Mouse (Mus musculus) embryonic facial prominence, embryonic 15.5 days (tissue): ENCODE measurements around the gene Osbpl6. TPM values are rescaled to one million over a fixed set of nuclear protein-coding genes. Genes with fewer than 3 reads are reported as not detected.
A peak's percentile ranks its signal among the peaks of the same experiment; 100 is the strongest.

Experiments
- ATAC-seq: fragments of 200-750 bp; cut with Nextera tagmentation; 2 replicates; pipeline ENCODE4 v1.8.0; 2017; ENCODE audit warnings: low read depth, moderate TSS enrichment; ENCODE audit not compliant: insufficient number of reproducible peaks, low FRiP score, low TSS enrichment
- H3K27ac ChIP-seq: fragments of 300-500 bp; sonication (generic); replicated peaks from 2 replicates; pipeline ENCODE4 v1.5.1; 2015; ENCODE audit warnings: mild to moderate bottlenecking, inconsistent platforms
- H3K27me3 ChIP-seq: fragments of 300-500 bp; sonication (generic); 2 replicates; pipeline ENCODE4 v1.6.1; 2015; ENCODE audit warnings: inconsistent platforms
- H3K36me3 ChIP-seq: fragments of 300-500 bp; sonication (generic); 2 replicates; pipeline ENCODE4 v1.6.1; 2015; ENCODE audit warnings: mild to moderate bottlenecking, inconsistent platforms
- H3K4me1 ChIP-seq: fragments of 300-500 bp; sonication (generic); 2 replicates; pipeline ENCODE4 v1.6.1; 2015; ENCODE audit warnings: inconsistent platforms
- H3K4me2 ChIP-seq: fragments of 300-500 bp; sonication (generic); replicated peaks from 2 replicates; pipeline ENCODE4 v1.6.1; 2015; ENCODE audit warnings: mild to moderate bottlenecking, inconsistent platforms
- H3K4me3 ChIP-seq: fragments of 300-500 bp; sonication (generic); replicated peaks from 2 replicates; pipeline ENCODE4 v1.5.1; 2015; ENCODE audit warnings: mild to moderate bottlenecking, inconsistent platforms
- H3K9ac ChIP-seq: fragments of 300-500 bp; sonication (generic); 2 replicates; pipeline ENCODE4 v1.6.1; 2015; ENCODE audit warnings: inconsistent platforms
- H3K9me3 ChIP-seq: fragments of 300-500 bp; sonication (generic); replicated peaks from 2 replicates; pipeline ENCODE4 v1.6.1; 2016; ENCODE audit warnings: inconsistent platforms
- WGBS: fragments of 180-500 bp; shearing (Covaris S2); methylation state at CpG from one replicate; pipeline ENCODE4 v1.1.7; 2015; 5-methylcytosine and 5-hydroxymethylcytosine counted together
- polyA plus RNA-seq: library from polyadenylated mRNA; unstranded; fragments of >200 nt; fragmentation: Nextera tagmentation; extraction: Ambion mirVana; gene quantifications from 2 replicates; pipeline ENCODE4 v1.2.1, GENCODE M21; 2015

Osbpl6 gene
- polyA plus RNA-seq, 1 experiment from 2014 or later: 15.1 TPM

- no peak overlapping the region for H3K4me2 ChIP-seq
- peak; percentile 61 for ATAC-seq
- 48% methylated on average over 14 of the region's 14 CpGs for WGBS
- H3K4me3 ChIP-seq: no peak overlapping the region
- H3K27ac ChIP-seq: no peak overlapping the region
- no peaks in the 10 kb centered on the region for H3K36me3 ChIP-seq
- H3K4me1 ChIP-seq: peaks cover 7% of the 10 kb centered on the region; the same call in 1 of the 2 replicates
- H3K9me3 ChIP-seq: no peaks in the 10 kb centered on the region
- no peaks in the 10 kb centered on the region for H3K27me3 ChIP-seq
- H3K9ac ChIP-seq: no peak overlapping the region
Observed at GRCm38 (mm10) chr2:76532490-76533126, 126.3 kb downstream of the Osbpl6 start.

GRCm38 (mm10) chr2:76534932-76535331, 128.6 kb downstream of the Osbpl6 start:
- Histone ChIP-seq H3K27me3 (no peaks in the 10 kb centered on the region), H3K4me2 (no peak overlapping the region), H3K4me1 (peaks cover 12% of the 10 kb centered on the region; the same call in 1 of the 2 replicates), H3K36me3 (no peaks in the 10 kb centered on the region), H3K9me3 (no peaks in the 10 kb centered on the region), H3K27ac (no peak overlapping the region), H3K4me3 (no peak overlapping the region), H3K9ac (no peak overlapping the region)
- 87% methylated on average over 7 of the region's 7 CpGs for WGBS
- no peak for ATAC-seq

DNA sequence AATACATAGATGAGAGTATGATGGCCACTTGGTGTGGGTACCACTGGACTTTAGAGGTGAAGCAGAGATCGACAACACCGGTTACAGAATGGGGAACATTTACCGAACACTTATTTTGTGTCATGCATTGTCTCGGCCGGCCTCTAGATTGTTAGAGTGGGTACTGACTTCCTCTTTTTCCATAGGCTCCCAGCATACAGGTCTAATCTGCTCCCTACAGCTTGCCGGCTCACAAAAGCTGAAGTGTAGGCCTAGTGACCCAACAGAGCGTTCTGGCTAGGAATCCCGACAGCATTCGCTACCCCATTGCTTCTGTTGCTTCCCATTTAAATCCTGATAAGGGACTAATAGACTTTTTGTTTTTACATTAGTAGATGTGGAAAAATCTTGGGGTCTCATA, 135.6 kb downstream of the Osbpl6 start:
- no peak overlapping the region for H3K4me2 ChIP-seq
- ATAC-seq: no peak
- no peaks in the 10 kb centered on the region for H3K27me3 ChIP-seq
- WGBS: 91% methylated on average over 9 of the region's 9 CpGs
- H3K4me3 ChIP-seq: no peak overlapping the region
- H3K36me3 ChIP-seq: no peaks in the 10 kb centered on the region
- H3K9ac ChIP-seq: no peak overlapping the region
- H3K4me1 ChIP-seq: peaks cover 6% of the 10 kb centered on the region; the same call in 1 of the 2 replicates
- no peak overlapping the region for H3K27ac ChIP-seq
- H3K9me3 ChIP-seq: no peaks in the 10 kb centered on the region

DNA sequence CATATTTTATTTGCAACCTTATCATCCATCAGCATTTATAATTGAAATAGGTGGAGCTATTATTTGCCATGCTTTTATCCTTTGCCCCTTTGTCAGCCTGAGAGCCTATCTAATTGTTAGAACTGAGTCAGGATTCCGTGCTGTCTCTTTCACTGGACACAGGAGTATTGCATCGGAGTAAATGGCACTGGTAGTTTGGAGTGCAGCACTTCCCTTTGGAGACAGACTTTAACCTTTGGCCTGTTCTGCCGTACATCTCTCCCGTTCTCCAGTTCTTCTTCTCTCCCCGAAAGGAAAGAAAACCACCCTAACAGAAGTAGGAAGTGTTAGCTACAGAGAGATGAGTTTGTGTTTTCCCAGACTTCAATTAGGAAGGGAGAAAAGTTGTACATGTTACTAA, 136.6 kb downstream of the Osbpl6 start:
- H3K27ac ChIP-seq: no peak overlapping the region
- no peaks in the 10 kb centered on the region for H3K36me3 ChIP-seq
- H3K27me3 ChIP-seq: no peaks in the 10 kb centered on the region
- H3K4me2 ChIP-seq: no peak overlapping the region
- H3K4me3 ChIP-seq: no peak overlapping the region
- H3K9me3 ChIP-seq: no peaks in the 10 kb centered on the region
- 82% methylated on average over 5 of the region's 5 CpGs for WGBS
- ATAC-seq: no peak
- no peak overlapping the region for H3K9ac ChIP-seq
- peaks cover 6% of the 10 kb centered on the region; the same call in 1 of the 2 replicates for H3K4me1 ChIP-seq

GRCm38 (mm10) chr2:76545539-76545938, 139.2 kb downstream of the Osbpl6 start:
- Histone ChIP-seq H3K27ac (no peak overlapping the region), H3K4me3 (no peak overlapping the region), H3K9me3 (no peaks in the 10 kb centered on the region), H3K36me3 (no peaks in the 10 kb centered on the region), H3K4me2 (no peak overlapping the region), H3K9ac (no peak overlapping the region), H3K4me1 (no peaks in the 10 kb centered on the region), H3K27me3 (no peaks in the 10 kb centered on the region)
- no peak for ATAC-seq
- 68% methylated on average over 8 of the region's 8 CpGs for WGBS

DNA sequence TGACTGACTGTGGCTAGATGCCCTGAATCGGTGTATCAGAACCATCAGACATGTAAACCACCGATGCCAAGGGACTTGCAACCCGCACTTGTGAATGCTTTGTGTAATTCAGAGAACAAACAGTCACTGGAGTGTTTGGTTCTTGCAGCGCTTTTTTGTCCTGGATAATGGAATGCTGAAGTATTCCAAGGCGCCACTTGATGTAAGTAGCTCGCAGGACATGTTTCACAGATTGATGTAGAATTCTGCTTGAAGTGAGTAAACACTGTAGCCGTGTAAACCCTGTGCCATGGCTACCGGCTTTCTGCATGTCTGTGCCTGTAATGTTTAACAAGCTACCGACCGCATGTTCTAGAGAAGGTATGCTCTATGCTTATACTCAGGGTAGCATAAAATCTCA, 141.9 kb downstream of the Osbpl6 start:
- H3K4me2 ChIP-seq: no peak overlapping the region
- no peaks in the 10 kb centered on the region for H3K9me3 ChIP-seq
- H3K4me1 ChIP-seq: no peaks in the 10 kb centered on the region
- no peaks in the 10 kb centered on the region for H3K36me3 ChIP-seq
- ATAC-seq: no peak
- no peak overlapping the region for H3K4me3 ChIP-seq
- 79% methylated on average over 10 of the region's 10 CpGs for WGBS
- H3K27me3 ChIP-seq: no peaks in the 10 kb centered on the region
- H3K9ac ChIP-seq: no peak overlapping the region
- no peak overlapping the region for H3K27ac ChIP-seq

GRCm38 (mm10) chr2:76548836-76549235, 142.5 kb downstream of the Osbpl6 start:
- H3K27me3 ChIP-seq: no peaks in the 10 kb centered on the region
- no peaks in the 10 kb centered on the region for H3K4me1 ChIP-seq
- H3K9ac ChIP-seq: no peak overlapping the region
- no peak overlapping the region for H3K27ac ChIP-seq
- 87% methylated on average over 7 of the region's 7 CpGs for WGBS
- ATAC-seq: no peak
- no peaks in the 10 kb centered on the region for H3K36me3 ChIP-seq
- H3K9me3 ChIP-seq: no peaks in the 10 kb centered on the region
- H3K4me2 ChIP-seq: no peak overlapping the region
- no peak overlapping the region for H3K4me3 ChIP-seq

DNA sequence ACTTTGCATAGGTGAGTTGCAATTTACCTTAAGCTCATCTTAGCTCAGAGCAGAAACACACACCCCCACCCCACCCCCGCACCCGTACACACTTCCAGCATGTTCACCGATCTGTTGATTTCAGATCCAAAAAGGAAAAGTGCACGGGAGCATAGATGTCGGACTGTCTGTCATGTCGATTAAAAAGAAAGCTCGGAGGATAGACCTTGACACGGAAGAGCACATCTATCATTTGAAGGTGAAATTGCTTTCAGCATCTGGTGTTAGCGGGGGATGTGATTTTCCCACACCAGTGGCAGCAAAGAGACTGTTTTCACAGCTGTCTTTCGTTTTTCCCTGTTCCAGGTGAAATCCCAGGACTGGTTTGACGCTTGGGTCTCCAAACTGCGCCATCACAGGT, 143.0 kb downstream of the Osbpl6 start:
- no peak overlapping the region for H3K27ac ChIP-seq
- H3K4me3 ChIP-seq: no peak overlapping the region
- no peaks in the 10 kb centered on the region for H3K4me1 ChIP-seq
- no peak overlapping the region for H3K4me2 ChIP-seq
- ATAC-seq: no peak
- H3K27me3 ChIP-seq: no peaks in the 10 kb centered on the region
- no peaks in the 10 kb centered on the region for H3K36me3 ChIP-seq
- no peaks in the 10 kb centered on the region for H3K9me3 ChIP-seq
- no peak overlapping the region for H3K9ac ChIP-seq
- WGBS: 74% methylated on average over 12 of the region's 12 CpGs

GRCm38 (mm10) chr2:76555852-76556558, 149.7 kb downstream of the Osbpl6 start:
- Histone ChIP-seq H3K4me2 (no peak overlapping the region), H3K9ac (no peak overlapping the region), H3K36me3 (no peaks in the 10 kb centered on the region), H3K27ac (no peak overlapping the region), H3K4me3 (no peak overlapping the region), H3K27me3 (no peaks in the 10 kb centered on the region), H3K4me1 (no peaks in the 10 kb centered on the region), H3K9me3 (no peaks in the 10 kb centered on the region)
- no peak for ATAC-seq
- WGBS: 77% methylated on average over 11 of the region's 11 CpGs

DNA sequence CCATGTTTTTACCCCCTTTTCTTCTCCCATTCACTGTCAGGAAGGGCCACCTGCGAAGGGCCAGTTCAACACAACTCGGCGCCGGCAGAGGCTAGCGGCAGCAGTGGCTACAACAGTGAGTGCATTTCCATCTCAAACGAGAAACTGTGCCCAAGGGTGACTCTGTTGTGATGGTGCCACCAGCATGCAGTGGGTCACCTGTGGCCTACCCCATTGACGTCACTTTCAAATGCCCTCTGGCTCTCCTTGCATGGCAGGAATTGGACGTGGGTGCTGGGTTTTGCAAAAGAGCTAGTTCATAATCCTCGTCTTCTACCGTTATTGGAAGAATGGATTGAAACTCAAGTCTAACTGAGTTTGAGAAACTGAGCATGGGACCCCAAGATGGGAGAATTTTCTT, 153.8 kb downstream of the Osbpl6 start:
- WGBS: 86% methylated on average over 10 of the region's 10 CpGs

DNA sequence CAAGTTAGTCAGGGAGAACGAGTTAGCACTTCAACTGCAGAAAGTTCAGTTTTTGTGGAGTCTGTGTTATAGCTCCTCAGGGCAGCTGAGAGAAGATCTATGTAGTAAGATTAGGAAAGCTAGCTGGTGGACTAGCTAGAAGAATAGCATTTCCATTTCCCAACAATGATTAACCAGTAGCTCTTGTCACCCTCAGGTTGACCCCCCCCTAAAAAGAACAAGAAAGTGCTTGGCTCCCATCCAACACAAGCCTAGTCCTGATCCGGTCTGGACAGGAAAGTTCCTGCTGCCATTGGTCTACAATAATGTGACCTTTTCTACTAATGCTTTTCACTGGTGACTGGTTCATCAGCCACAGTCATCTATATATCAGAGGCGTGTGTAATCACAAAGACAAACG, 157.6 kb downstream of the Osbpl6 start:
- WGBS: 76% methylated on average over 4 of the region's 4 CpGs
- H3K27ac ChIP-seq: no peak overlapping the region
- no peak overlapping the region for H3K4me2 ChIP-seq
- no peak overlapping the region for H3K9ac ChIP-seq
- no peaks in the 10 kb centered on the region for H3K4me1 ChIP-seq
- H3K4me3 ChIP-seq: no peak overlapping the region
- ATAC-seq: no peak
- no peaks in the 10 kb centered on the region; the same call in 1 of the 2 replicates for H3K36me3 ChIP-seq
- H3K9me3 ChIP-seq: no peaks in the 10 kb centered on the region
- no peaks in the 10 kb centered on the region for H3K27me3 ChIP-seq

More for the DNA sequence above, 153.8 kb downstream of the Osbpl6 start:
- H3K27ac ChIP-seq: no peak overlapping the region
- no peak overlapping the region for H3K4me2 ChIP-seq
- H3K4me3 ChIP-seq: no peak overlapping the region
- H3K9ac ChIP-seq: no peak overlapping the region
- H3K9me3 ChIP-seq: no peaks in the 10 kb centered on the region
- ATAC-seq: no peak
- H3K27me3 ChIP-seq: no peaks in the 10 kb centered on the region
- H3K36me3 ChIP-seq: no peaks in the 10 kb centered on the region; the same call in 1 of the 2 replicates
- H3K4me1 ChIP-seq: no peaks in the 10 kb centered on the region
